9 mouse cellular contexts compared by ENCODE assay signal in genomic region chr16:20591076-20591705, GRCm38 (mm10). TPM values are rescaled to one million over a fixed set of nuclear protein-coding genes. Genes with fewer than 3 reads are reported as not detected.
DNase-seq lines count a peak whose midpoint lies in the region; ATAC-seq lines count a peak whose summit lies in the region.
"Had no signal": no experiment of that assay in that cellular context is flagged by ENCODE, and none has a peak within 500 bp of the region (broad histone marks: within the 10 kb centered on the region; RNA-seq: fewer than 3 reads in every experiment).

No protein-coding gene starts in this region.

- no peak overlapping the region for H3K9ac ChIP-seq in heart, embryonic 15.5 days
- H3K9ac ChIP-seq in hindbrain, embryonic 12.5 days, result peak overlapping the region; percentile 27; the same call in 1 of the 2 replicates
- H3K9ac ChIP-seq in midbrain, embryonic 12.5 days (replicated peaks), result no peak overlapping the region

- H3K4me1 ChIP-seq in heart, embryonic 15.5 days (replicated peaks), result peaks cover 22% of the 10 kb centered on the region
- H3K4me1 ChIP-seq in hindbrain, embryonic 12.5 days, result peaks cover 25% of the 10 kb centered on the region
- peaks cover 24% of the 10 kb centered on the region for H3K4me1 ChIP-seq in midbrain, embryonic 12.5 days

- H3K36me3 ChIP-seq in heart, embryonic 15.5 days, result no peaks in the 10 kb centered on the region
- H3K36me3 ChIP-seq in hindbrain, embryonic 12.5 days, result no peaks in the 10 kb centered on the region
- no peaks in the 10 kb centered on the region for H3K36me3 ChIP-seq in midbrain, embryonic 12.5 days

- H3K4me3 ChIP-seq in heart, embryonic 15.5 days, result peak overlapping the region; percentile 46
- H3K4me3 ChIP-seq in hindbrain, embryonic 12.5 days, result peak overlapping the region; percentile 44
- H3K4me3 ChIP-seq in midbrain, embryonic 12.5 days, result peak overlapping the region; percentile 51

- H3K27ac ChIP-seq in heart, embryonic 15.5 days, result no peak overlapping the region
- no peak overlapping the region for H3K27ac ChIP-seq in hindbrain, embryonic 12.5 days
- H3K27ac ChIP-seq in midbrain, embryonic 12.5 days (replicated peaks), result no peak overlapping the region
- H3K27ac ChIP-seq: macrophage had no signal

- 5% methylated on average over 48 of the region's 48 CpGs for WGBS in heart, embryonic 15.5 days
- WGBS in hindbrain, embryonic 12.5 days, result 3% methylated on average over 45 of the region's 48 CpGs
- 4% methylated on average over 48 of the region's 48 CpGs for WGBS in midbrain, embryonic 12.5 days

- no peak for ATAC-seq in heart, embryonic 15.5 days (replicated peaks; ENCODE audit: insufficient number of reproducible peaks, insufficient read depth, low FRiP score, low read depth)
- no peak for ATAC-seq in hindbrain, embryonic 12.5 days (ENCODE audit: low FRiP score)
- no peak for ATAC-seq in midbrain, embryonic 12.5 days (ENCODE audit: low FRiP score, low read depth)

- DNase-seq in heart, adult 8-10 months (ENCODE audit: low spot score), result no peak
- DNase-seq in embryo, embryonic 11 days, result peak; percentile 47
- DNase-seq in spleen, postnatal 14 days (ENCODE audit: low spot score in 2 of 2), result no peak
- no peak for DNase-seq in natural killer cell, adult 2 months (ENCODE audit: low spot score in 2 of 2)
- DNase-seq in B cell, adult 2 months, result no peak

- H3K27me3 ChIP-seq in heart, embryonic 15.5 days, result peaks cover 71% of the 10 kb centered on the region
- H3K27me3 ChIP-seq in hindbrain, embryonic 12.5 days, result peaks cover 72% of the 10 kb centered on the region
- peaks cover 78% of the 10 kb centered on the region for H3K27me3 ChIP-seq in midbrain, embryonic 12.5 days

- H3K9me3 ChIP-seq in heart, embryonic 15.5 days (replicated peaks), result no peaks in the 10 kb centered on the region
- no peaks in the 10 kb centered on the region for H3K9me3 ChIP-seq in hindbrain, embryonic 12.5 days (replicated peaks)
- no peaks in the 10 kb centered on the region for H3K9me3 ChIP-seq in midbrain, embryonic 12.5 days

- peak overlapping the region; percentile 45 for H3K4me2 ChIP-seq in heart, embryonic 15.5 days
- peak overlapping the region; percentile 70 for H3K4me2 ChIP-seq in hindbrain, embryonic 12.5 days (replicated peaks)
- H3K4me2 ChIP-seq in midbrain, embryonic 12.5 days (replicated peaks), result peak overlapping the region; percentile 80

RNA-seq across cellular contexts. Expression of gene Vwa5b2, which starts 1.9 kb away (rescaled TPM):
- 0.09 and 0.80 TPM in 2 replicates for polyA plus RNA-seq in heart, embryonic 15.5 days (2015; fragmentation: Nextera tagmentation; extraction: Ambion mirVana)
- total RNA-seq in heart, adult 8-10 months (2022), result under 1 TPM in 3 of 4 experiments, not detected in 1; 0.49 to 0.71 (median 0.69) TPM
- polyA plus RNA-seq in hindbrain, embryonic 12.5 days (2016; fragmentation: Nextera tagmentation; extraction: Ambion mirVana), result 8.8 and 11.0 TPM in 2 replicates
- 6.0 and 7.5 TPM in 2 replicates for polyA plus RNA-seq in midbrain, embryonic 12.5 days (2016; fragmentation: Nextera tagmentation; extraction: Ambion mirVana)
- polyA plus RNA-seq: macrophage had no signal

RNA-seq across cellular contexts. Expression of gene Eef1akmt4, which starts 20.2 kb away (rescaled TPM):
- polyA plus RNA-seq in heart, embryonic 15.5 days (2015; fragmentation: Nextera tagmentation; extraction: Ambion mirVana), result 13.4 and 17.6 TPM in 2 replicates
- 1 to 10 TPM; 5.9 to 8.2 (median 7.6) TPM for total RNA-seq in heart, adult 8-10 months (2022)
- 16.6 and 20.1 TPM in 2 replicates for polyA plus RNA-seq in hindbrain, embryonic 12.5 days (2016; fragmentation: Nextera tagmentation; extraction: Ambion mirVana)
- polyA plus RNA-seq in midbrain, embryonic 12.5 days (2016; fragmentation: Nextera tagmentation; extraction: Ambion mirVana), result 19.0 and 22.1 TPM in 2 replicates

RNA-seq across cellular contexts. Expression of gene Gm49333, which starts 20.2 kb away (rescaled TPM):
- not detected in 2 replicates for polyA plus RNA-seq in heart, embryonic 15.5 days (2015; fragmentation: Nextera tagmentation; extraction: Ambion mirVana)
- not detected for total RNA-seq in heart, adult 8-10 months (2022)
- polyA plus RNA-seq in hindbrain, embryonic 12.5 days (2016; fragmentation: Nextera tagmentation; extraction: Ambion mirVana), result 0.20 TPM in 1 of 2 replicates, not detected in the other
- polyA plus RNA-seq in midbrain, embryonic 12.5 days (2016; fragmentation: Nextera tagmentation; extraction: Ambion mirVana), result 0.45 TPM in 1 of 2 replicates, not detected in the other
- polyA plus RNA-seq: macrophage had no signal

RNA-seq across cellular contexts. Expression of gene Alg3, which starts 20.3 kb away (rescaled TPM):
- polyA plus RNA-seq in heart, embryonic 15.5 days (2015; fragmentation: Nextera tagmentation; extraction: Ambion mirVana), result 23.6 and 30.7 TPM in 2 replicates
- total RNA-seq in heart, adult 8-10 months (2022), result 10 to 100 TPM in 1 of 4 experiments, 1 to 10 TPM in 3; 7.3 to 11.2 (median 8.9) TPM
- 40.0 and 42.6 TPM in 2 replicates for polyA plus RNA-seq in hindbrain, embryonic 12.5 days (2016; fragmentation: Nextera tagmentation; extraction: Ambion mirVana)
- polyA plus RNA-seq in midbrain, embryonic 12.5 days (2016; fragmentation: Nextera tagmentation; extraction: Ambion mirVana), result 42.6 TPM in 2 replicates

RNA-seq across cellular contexts. Expression of gene Camk2n2, which starts 29.9 kb away (rescaled TPM):
- polyA plus RNA-seq in heart, embryonic 15.5 days (2015; fragmentation: Nextera tagmentation; extraction: Ambion mirVana), result 0.31 and 0.46 TPM in 2 replicates
- 1 to 10 TPM in 3 of 4 experiments, under 1 TPM in 1; 0.79 to 1.7 (median 1.3) TPM for total RNA-seq in heart, adult 8-10 months (2022)
- polyA plus RNA-seq in hindbrain, embryonic 12.5 days (2016; fragmentation: Nextera tagmentation; extraction: Ambion mirVana), result 9.1 TPM in 2 replicates
- 8.8 and 9.8 TPM in 2 replicates for polyA plus RNA-seq in midbrain, embryonic 12.5 days (2016; fragmentation: Nextera tagmentation; extraction: Ambion mirVana)
